Mouse (Mus musculus): ENCODE measurements around the gene Spg7. TPM values are rescaled to one million over a fixed set of nuclear protein-coding genes. Genes with fewer than 3 reads are reported as not detected.
"Not testable (repeated sequence)": the region's sequence is repeated elsewhere in the genome, so short reads cannot be mapped to it uniquely, and the experiment has no call there.

Gene Spg7
- polyA plus RNA-seq, 1 experiment from 2014 or later: 63.7 TPM

DNA sequence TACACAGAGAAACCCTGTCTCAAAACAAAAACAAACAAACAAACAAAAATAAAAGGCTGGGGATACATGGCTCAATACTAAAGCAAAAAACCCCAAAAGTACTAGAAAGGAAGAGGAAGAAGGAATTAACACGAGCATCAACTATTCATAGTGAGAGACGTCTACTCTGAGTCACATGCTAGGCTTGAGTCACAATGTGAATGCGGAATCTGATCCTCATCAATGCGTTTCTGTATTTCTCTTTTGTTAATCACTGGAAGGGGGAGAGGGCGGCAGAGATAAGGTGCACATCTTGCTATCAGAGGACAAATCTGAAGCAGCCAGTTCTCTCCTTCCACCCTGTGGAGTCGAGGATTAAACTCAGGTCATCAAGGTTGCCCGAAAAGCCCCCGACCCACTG, 35.0 kb upstream of the Spg7 start:
- Histone ChIP-seq H3K4me3 (replicated peaks) (no peak overlapping the region), H3K36me3 (peaks cover 10% of the 10 kb centered on the region), H3K4me1 (replicated peaks) (peaks cover 3% of the 10 kb centered on the region; the same call in 1 of the 2 replicates), H3K27ac (no peak overlapping the region), H3K9me3 (no peaks in the 10 kb centered on the region), H3K9ac (replicated peaks) (no peak overlapping the region), H3K27me3 (no peaks in the 10 kb centered on the region), H3K4me2 (no peak overlapping the region)
- ATAC-seq (ENCODE audit: insufficient number of reproducible peaks, insufficient read depth, low FRiP score, low TSS enrichment, low read depth): no peak
- WGBS: 96% methylated on average over 8 of the region's 8 CpGs

DNA sequence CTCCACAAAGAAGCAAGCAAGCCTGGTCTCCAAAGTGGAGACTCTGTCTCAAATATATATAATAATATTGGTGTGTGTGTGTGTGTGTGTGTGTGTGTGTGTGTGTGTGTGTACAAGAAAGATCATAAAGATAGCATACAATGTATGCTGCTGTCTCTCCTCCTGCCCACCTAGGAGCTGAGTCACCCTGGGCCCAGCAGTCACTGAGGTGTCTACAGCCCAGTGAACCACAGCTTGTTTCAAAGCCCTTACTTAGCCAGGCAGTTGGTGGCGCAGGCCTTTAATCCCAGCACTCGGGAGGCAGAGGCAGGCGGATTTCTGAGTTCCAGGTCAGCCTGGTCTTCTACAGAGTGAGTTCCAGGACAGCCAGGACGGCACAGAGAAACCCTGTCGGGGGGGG, 32.7 kb upstream of the Spg7 start:
- H3K4me1 ChIP-seq (replicated peaks): not testable (repeated sequence)
- 72% methylated on average over 5 of the region's 5 CpGs for WGBS

DNA sequence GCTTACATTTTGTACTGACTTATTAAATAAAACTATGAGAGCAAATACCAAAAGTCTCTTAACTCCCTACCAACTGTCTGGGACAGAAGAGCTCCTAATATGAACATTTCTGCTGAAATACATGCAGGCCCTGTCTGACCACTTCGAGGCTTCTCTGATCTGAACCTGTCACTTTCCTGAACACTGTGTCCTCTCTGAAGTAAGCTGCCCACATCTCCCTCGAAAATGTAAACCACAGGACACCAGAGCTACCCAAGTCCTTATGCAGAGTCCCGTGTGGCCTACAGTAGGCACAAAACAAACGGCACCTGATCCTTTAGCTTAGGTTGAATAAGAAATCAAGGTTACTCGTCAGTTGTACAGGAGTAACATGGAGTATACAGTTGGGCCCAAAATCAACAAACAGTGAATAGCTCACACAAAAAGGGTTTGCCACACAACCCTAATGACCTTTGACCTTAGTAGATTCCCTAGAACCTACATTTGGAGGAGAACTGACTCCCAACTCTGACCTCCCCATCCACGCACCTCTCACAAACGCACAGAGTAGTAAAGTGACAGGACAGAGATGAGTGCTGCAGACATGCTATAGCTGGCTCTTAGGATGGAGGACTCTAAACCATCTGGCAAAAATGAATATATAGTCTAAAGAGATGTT, 31.3 kb upstream of the Spg7 start:
- Histone ChIP-seq H3K9me3 (no peaks in the 10 kb centered on the region), H3K4me2 (no peak overlapping the region), H3K9ac (replicated peaks) (no peak overlapping the region), H3K27ac (no peak overlapping the region), H3K27me3 (no peaks in the 10 kb centered on the region), H3K4me1 (replicated peaks) (peaks cover 7% of the 10 kb centered on the region), H3K4me3 (replicated peaks) (no peak overlapping the region), H3K36me3 (peaks cover 5% of the 10 kb centered on the region; the same call in 1 of the 2 replicates)
- ATAC-seq (ENCODE audit: insufficient number of reproducible peaks, insufficient read depth, low FRiP score, low TSS enrichment, low read depth): no peak
- 87% methylated on average over 7 of the region's 7 CpGs for WGBS

More for the DNA sequence above, 32.7 kb upstream of the Spg7 start:
- not testable (repeated sequence) for H3K27ac ChIP-seq; ATAC-seq (ENCODE audit: insufficient number of reproducible peaks, insufficient read depth, low FRiP score, low TSS enrichment, low read depth); H3K4me3 ChIP-seq (replicated peaks); H3K4me2 ChIP-seq; H3K9ac ChIP-seq (replicated peaks); H3K9me3 ChIP-seq; H3K27me3 ChIP-seq; H3K36me3 ChIP-seq

DNA sequence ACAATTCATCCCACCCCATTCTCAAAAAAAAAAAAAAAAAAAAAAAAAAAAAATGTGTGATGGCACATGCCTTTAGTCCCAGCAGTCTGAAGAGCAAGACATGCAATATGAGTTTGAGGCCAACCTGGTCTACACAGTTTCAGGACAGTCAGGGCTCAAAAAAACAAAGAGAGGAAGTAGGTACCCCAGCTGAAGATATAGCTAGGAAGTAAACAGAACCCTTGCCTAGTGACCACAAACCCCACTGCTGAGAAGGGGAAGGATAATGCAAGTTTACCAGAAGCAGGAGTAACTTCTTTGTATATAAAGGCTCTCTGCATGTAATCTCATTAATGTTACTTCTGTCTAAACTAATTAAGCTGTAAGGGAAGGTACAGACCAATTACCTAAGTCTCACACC, 30.0 kb upstream of the Spg7 start:
- Histone ChIP-seq H3K4me1 (replicated peaks) (peaks cover 7% of the 10 kb centered on the region), H3K36me3 (peaks cover 4% of the 10 kb centered on the region; the same call in 1 of the 2 replicates), H3K27me3 (no peaks in the 10 kb centered on the region), H3K9ac (replicated peaks) (no peak overlapping the region), H3K9me3 (no peaks in the 10 kb centered on the region), H3K4me2 (no peak overlapping the region), H3K4me3 (replicated peaks) (no peak overlapping the region), H3K27ac (no peak overlapping the region)
- ATAC-seq (ENCODE audit: insufficient number of reproducible peaks, insufficient read depth, low FRiP score, low TSS enrichment, low read depth): no peak

DNA sequence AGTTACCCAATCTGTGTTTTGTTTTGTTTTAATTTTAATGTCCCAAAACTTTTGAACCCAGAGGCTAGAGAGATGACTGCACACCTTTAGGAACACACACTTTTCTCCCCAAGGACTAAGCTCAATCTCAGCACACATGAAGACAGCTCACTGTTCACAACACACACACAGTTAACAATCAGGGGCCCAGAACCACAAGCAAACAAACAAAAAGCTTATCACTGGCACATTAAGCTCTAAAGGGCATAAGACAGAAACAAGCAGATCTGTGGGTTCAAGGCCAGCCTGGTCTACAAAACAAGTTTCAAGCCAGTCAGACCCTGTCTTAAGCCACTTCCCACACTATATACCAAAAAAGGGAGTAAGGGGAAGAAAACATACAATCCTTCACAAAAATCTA, 29.3 kb upstream of the Spg7 start:
- Histone ChIP-seq H3K4me3 (replicated peaks) (no peak overlapping the region), H3K9ac (replicated peaks) (no peak overlapping the region), H3K4me2 (no peak overlapping the region), H3K36me3 (no peaks in the 10 kb centered on the region), H3K9me3 (no peaks in the 10 kb centered on the region), H3K4me1 (replicated peaks) (peaks cover 7% of the 10 kb centered on the region), H3K27ac (no peak overlapping the region), H3K27me3 (no peaks in the 10 kb centered on the region)
- ATAC-seq (ENCODE audit: insufficient number of reproducible peaks, insufficient read depth, low FRiP score, low TSS enrichment, low read depth): no peak

DNA sequence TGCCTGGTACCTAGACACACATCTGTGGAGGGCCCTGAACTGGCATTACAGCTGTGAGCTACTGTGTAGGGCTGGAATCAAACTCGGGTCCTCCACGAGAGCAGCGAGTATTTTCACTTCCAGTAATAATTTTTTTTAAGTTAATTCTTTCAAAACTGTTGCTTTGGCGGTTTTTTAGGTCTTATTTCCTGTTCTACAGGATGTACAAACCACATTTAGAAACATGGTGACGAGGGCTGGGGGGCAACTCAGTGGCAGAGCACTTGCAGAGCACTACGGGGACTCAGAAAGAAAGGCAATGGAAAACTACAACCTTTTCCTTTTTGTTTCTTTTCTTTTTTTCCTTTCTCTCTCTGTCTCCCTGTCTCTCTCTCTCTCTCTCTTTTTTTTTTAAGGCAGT, 28.6 kb upstream of the Spg7 start:
- Histone ChIP-seq H3K27me3 (no peaks in the 10 kb centered on the region), H3K4me2 (no peak overlapping the region), H3K9ac (replicated peaks) (no peak overlapping the region), H3K36me3 (no peaks in the 10 kb centered on the region), H3K9me3 (no peaks in the 10 kb centered on the region), H3K4me1 (replicated peaks) (peaks cover 7% of the 10 kb centered on the region), H3K4me3 (replicated peaks) (no peak overlapping the region), H3K27ac (no peak overlapping the region)
- no peak for ATAC-seq (ENCODE audit: insufficient number of reproducible peaks, insufficient read depth, low FRiP score, low TSS enrichment, low read depth)
- 81% methylated on average over 6 of the region's 6 CpGs for WGBS

DNA sequence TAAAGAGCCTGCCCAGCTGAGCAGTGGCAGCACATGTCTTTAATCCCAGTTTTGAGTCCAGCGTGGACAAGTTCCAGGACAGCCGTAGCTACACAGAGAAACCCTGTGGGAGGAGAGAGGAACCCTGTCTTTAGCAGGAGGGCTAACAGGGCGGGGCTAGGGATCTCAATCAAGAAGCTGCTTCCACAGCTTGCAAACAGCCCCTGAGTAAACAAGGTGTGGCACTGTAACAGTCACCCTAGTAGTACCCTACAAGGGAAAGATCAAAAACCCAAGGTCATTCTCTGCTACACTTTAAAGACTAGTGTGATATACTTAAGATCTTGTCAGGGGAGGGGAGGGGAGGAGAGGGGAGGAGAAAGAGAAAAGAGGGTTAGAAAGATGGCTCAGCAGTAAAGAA, 25.8 kb upstream of the Spg7 start:
- H3K4me2 ChIP-seq: no peak overlapping the region
- H3K9ac ChIP-seq (replicated peaks): no peak overlapping the region
- no peak overlapping the region for H3K27ac ChIP-seq
- peaks cover 22% of the 10 kb centered on the region for H3K4me1 ChIP-seq (replicated peaks)
- H3K4me3 ChIP-seq (replicated peaks): no peak overlapping the region
- 60% methylated on average over 3 of the region's 3 CpGs for WGBS
- no peaks in the 10 kb centered on the region for H3K9me3 ChIP-seq
- H3K36me3 ChIP-seq: no peaks in the 10 kb centered on the region
- ATAC-seq (ENCODE audit: insufficient number of reproducible peaks, insufficient read depth, low FRiP score, low TSS enrichment, low read depth): no peak
- H3K27me3 ChIP-seq: no peaks in the 10 kb centered on the region

DNA sequence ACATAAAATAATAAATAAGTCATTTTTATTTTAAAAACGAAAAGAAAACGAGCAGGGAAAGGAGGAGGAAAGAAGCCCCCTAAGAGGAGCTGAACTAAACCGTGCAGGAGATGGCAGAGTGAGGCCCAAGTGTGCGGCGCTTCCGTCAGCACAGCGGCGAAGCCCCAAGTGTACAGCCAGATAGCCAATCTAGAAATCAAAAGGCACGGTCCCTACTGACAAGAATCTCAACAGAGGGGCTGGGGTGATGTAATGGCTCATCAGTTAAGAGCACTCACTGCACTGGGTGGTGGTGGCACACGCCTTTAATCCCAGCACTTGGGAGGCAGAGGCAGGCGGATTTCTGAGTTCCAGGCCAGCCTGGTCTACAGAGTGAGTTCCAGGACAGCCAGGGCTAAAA, 25.3 kb upstream of the Spg7 start:
- no peak overlapping the region for H3K4me2 ChIP-seq
- H3K4me3 ChIP-seq (replicated peaks): no peak overlapping the region
- WGBS: 87% methylated on average over 11 of the region's 11 CpGs
- H3K9me3 ChIP-seq: no peaks in the 10 kb centered on the region
- no peak overlapping the region for H3K9ac ChIP-seq (replicated peaks)
- peaks cover 22% of the 10 kb centered on the region for H3K4me1 ChIP-seq (replicated peaks)
- H3K36me3 ChIP-seq: no peaks in the 10 kb centered on the region
- no peaks in the 10 kb centered on the region for H3K27me3 ChIP-seq
- no peak for ATAC-seq (ENCODE audit: insufficient number of reproducible peaks, insufficient read depth, low FRiP score, low TSS enrichment, low read depth)
- H3K27ac ChIP-seq: no peak overlapping the region

DNA sequence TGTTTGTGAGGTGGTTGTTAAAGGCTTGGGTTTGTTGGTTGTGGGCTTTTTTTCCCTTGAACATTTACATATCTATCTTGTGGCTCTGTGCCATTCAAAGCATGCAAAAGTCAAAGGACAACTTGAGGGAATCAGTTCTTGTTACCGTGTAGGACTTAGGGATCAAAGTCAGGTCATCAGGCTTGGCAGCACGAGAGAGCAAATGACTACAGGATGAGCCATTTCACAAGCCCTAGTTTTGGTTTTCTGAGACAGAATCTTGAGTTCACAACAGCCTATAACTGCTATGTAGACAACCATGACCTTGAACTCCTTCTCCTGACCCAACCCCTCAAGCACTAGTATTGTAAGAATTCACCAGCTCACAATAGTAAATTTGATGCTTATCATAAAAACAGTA, 24.4 kb upstream of the Spg7 start:
- peaks cover 26% of the 10 kb centered on the region for H3K4me1 ChIP-seq (replicated peaks)
- no peak for ATAC-seq (ENCODE audit: insufficient number of reproducible peaks, insufficient read depth, low FRiP score, low TSS enrichment, low read depth)
- no peak overlapping the region for H3K4me3 ChIP-seq (replicated peaks)
- no peaks in the 10 kb centered on the region for H3K27me3 ChIP-seq
- H3K4me2 ChIP-seq: no peak overlapping the region
- WGBS: 79% methylated on average over 2 of the region's 2 CpGs
- H3K9ac ChIP-seq (replicated peaks): no peak overlapping the region
- no peaks in the 10 kb centered on the region for H3K9me3 ChIP-seq
- no peak overlapping the region for H3K27ac ChIP-seq
- no peaks in the 10 kb centered on the region for H3K36me3 ChIP-seq

DNA sequence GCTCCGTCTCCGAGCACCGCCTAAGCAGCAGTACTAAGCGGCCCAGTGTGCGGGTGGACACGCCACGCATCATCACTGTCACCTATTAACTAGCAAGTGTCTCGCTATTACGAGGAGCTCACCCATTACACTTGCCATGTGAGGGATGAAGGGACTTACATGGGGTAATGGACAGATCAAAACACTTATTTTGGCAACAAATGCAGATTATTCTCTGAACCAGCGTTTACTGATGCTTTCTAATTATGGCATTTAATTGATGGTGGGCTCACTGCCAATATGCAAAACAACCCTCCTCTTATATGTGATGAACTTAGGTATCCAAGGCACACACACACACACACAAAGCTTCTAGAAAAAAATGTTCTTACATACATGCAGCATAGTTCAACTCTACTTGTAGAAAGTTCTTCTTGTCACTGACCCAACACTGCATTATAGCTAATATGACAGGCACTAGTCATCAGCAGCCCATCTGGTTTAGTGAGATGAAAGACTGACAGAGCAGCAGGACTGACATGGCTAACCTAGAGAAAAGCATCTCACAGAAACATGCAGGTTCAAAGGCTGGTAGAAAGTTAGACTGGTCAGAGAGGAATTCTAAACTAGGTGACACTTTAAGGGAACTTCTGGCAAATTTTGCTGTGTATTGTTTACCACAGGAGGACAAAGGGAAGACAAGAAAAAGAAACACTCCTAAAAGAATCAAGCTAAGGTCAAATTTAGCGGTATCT, 23.2 kb upstream of the Spg7 start:
- Histone ChIP-seq H3K36me3 (peaks cover 3% of the 10 kb centered on the region; the same call in 1 of the 2 replicates), H3K4me3 (replicated peaks) (peak overlapping the region; percentile 100), H3K27me3 (no peaks in the 10 kb centered on the region), H3K4me1 (replicated peaks) (peaks cover 28% of the 10 kb centered on the region), H3K27ac (no peak overlapping the region), H3K4me2 (peak overlapping the region; percentile 74), H3K9me3 (no peaks in the 10 kb centered on the region), H3K9ac (replicated peaks) (peak overlapping the region; percentile 31; the same call in 1 of the 2 replicates)
- no peak for ATAC-seq (ENCODE audit: insufficient number of reproducible peaks, insufficient read depth, low FRiP score, low TSS enrichment, low read depth)
- 83% methylated on average over 11 of the region's 11 CpGs for WGBS

DNA sequence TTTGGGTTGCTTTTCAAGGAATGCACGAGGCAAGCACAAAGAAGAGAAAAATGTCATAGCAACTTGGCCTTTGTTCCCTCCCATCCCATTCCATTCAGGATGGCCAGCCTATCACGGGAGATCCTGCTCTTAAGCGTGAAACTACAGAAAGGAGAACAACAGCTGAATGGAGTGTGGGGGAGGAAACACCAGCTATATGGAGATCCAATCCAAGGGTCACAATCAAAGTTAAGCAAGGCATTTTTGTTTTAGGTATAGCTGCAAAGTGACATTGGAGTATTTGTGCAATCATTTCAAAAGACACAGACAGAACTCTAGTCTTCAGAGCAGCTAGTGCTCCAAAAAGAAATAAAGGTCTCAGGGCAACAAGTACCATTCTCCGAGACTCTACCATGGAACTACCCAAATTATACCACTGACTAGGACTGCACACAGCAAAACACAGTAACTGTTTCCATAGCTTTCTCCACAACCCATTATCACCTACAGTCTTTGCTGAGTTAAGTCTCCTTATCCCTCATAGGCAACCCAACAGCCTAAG, 22.6 kb upstream of the Spg7 start:
- Histone ChIP-seq H3K9ac (replicated peaks) (peak overlapping the region; percentile 100), H3K4me2 (peak overlapping the region; percentile 74), H3K4me1 (replicated peaks) (peaks cover 28% of the 10 kb centered on the region), H3K9me3 (no peaks in the 10 kb centered on the region), H3K27me3 (no peaks in the 10 kb centered on the region), H3K4me3 (replicated peaks) (peak overlapping the region; percentile 100), H3K27ac (peak overlapping the region; percentile 98), H3K36me3 (peaks cover 7% of the 10 kb centered on the region; the same call in 1 of the 2 replicates)
- 22% methylated on average over 4 of the region's 4 CpGs for WGBS
- no peak for ATAC-seq (ENCODE audit: insufficient number of reproducible peaks, insufficient read depth, low FRiP score, low TSS enrichment, low read depth)
